Mouse (Mus musculus) MEL (cell line): ENCODE data around the gene Mapk8ip1. TPM values are rescaled to one million over a fixed set of nuclear protein-coding genes. Genes with fewer than 3 reads are reported as not detected.

Source experiments
- DNase-seq: peaks from one replicate; pipeline ENCODE4 v3.0.0; 2011; ENCODE audit warnings: low read depth, low spot score
- H3K27ac ChIP-seq: 2 replicates; pipeline ENCODE4 v1.5.1; 2012; ENCODE audit warnings: low read depth, mild to moderate bottlenecking, control low read depth, low read length, moderate library complexity; ENCODE audit not compliant: control insufficient read depth
- H3K27me3 ChIP-seq, 2 experiments: fragments of 150-350 bp in 1 of 2; sonication (generic) in 1 of 2; 2 replicates each; pipeline ENCODE4 v1.6.1; 2012; ENCODE audit warnings: low read length in 2 of 2, mild to moderate bottlenecking in 2 of 2, improper control_type of control experiment in 1 of 2, moderate library complexity in 1 of 2; ENCODE audit not compliant: insufficient read depth in 2 of 2, control insufficient read depth in 1 of 2
- H3K36me3 ChIP-seq, 2 experiments: 2 replicates each; pipeline ENCODE4 v1.6.1; 2012 to 2014; ENCODE audit warnings: low read length in 2 of 2, improper control_type of control experiment in 1 of 2, inconsistent platforms in 1 of 2, mild to moderate bottlenecking in 1 of 2; ENCODE audit not compliant: insufficient read depth in 2 of 2, control insufficient read depth in 1 of 2
- H3K4me1 ChIP-seq, 2 experiments: fragments of 150-350 bp in 1 of 2; sonication (generic) in 1 of 2; 2 replicates each; pipeline ENCODE4 v1.6.1; 2012; ENCODE audit warnings: low read length in 2 of 2, improper control_type of control experiment in 1 of 2, mild to moderate bottlenecking in 1 of 2; ENCODE audit not compliant: insufficient read depth in 2 of 2, control insufficient read depth in 1 of 2
- H3K4me3 ChIP-seq, 2 experiments: fragments of 150-350 bp in 1 of 2; sonication (generic) in 1 of 2; 2 replicates each; pipeline ENCODE4 v1.5.1; 2012; ENCODE audit warnings: low read depth in 2 of 2, low read length in 2 of 2, mild to moderate bottlenecking in 2 of 2, moderate library complexity in 2 of 2, control low read depth in 1 of 2, improper control_type of control experiment in 1 of 2; ENCODE audit not compliant: control insufficient read depth in 1 of 2, insufficient read depth in 1 of 2
- H3K79me2 ChIP-seq: 2 replicates; pipeline ENCODE4 v1.6.1; 2012; ENCODE audit warnings: mild to moderate bottlenecking, low read length, moderate library complexity; ENCODE audit not compliant: control insufficient read depth, poor library complexity, insufficient read depth
- H3K9ac ChIP-seq: 2 replicates; pipeline ENCODE4 v1.6.1; 2012; ENCODE audit warnings: low read depth, mild to moderate bottlenecking, control low read depth, low read length, moderate library complexity; ENCODE audit not compliant: control insufficient read depth, poor library complexity, severe bottlenecking
- H3K9me3 ChIP-seq: fragments of 150-350 bp; sonication (generic); replicated peaks from 2 replicates; pipeline ENCODE4 v1.6.1; 2012; ENCODE audit warnings: mild to moderate bottlenecking, low read length, improper control_type of control experiment, moderate library complexity; ENCODE audit not compliant: insufficient read depth
- CTCF ChIP-seq, 3 experiments: IDR thresholded peaks in 2 of 3; conservative IDR thresholded peaks in 1 of 3; 2 replicates each; pipeline ENCODE4 v1.5.1; 2011 to 2012; ENCODE audit warnings: low read length in 3 of 3, low read depth in 2 of 3, mild to moderate bottlenecking in 2 of 3, improper control_type of control experiment in 1 of 3, inconsistent platforms in 1 of 3, mixed read lengths in 1 of 3, moderate library complexity in 1 of 3; ENCODE audit not compliant: control insufficient read depth in 1 of 3, insufficient read depth in 1 of 3, poor library complexity in 1 of 3, severe bottlenecking in 1 of 3
- E2F4 ChIP-seq: IDR thresholded peaks from 2 replicates; pipeline ENCODE4 v1.6.1; 2011; ENCODE audit warnings: low read depth, low read length, improper control_type of control experiment, borderline replicate concordance
- GATA1 ChIP-seq: IDR thresholded peaks from 2 replicates; pipeline ENCODE4 v1.6.1; 2011; ENCODE audit warnings: low read depth, low read length, improper control_type of control experiment
- MAZ ChIP-seq: IDR thresholded peaks from 2 replicates; pipeline ENCODE4 v1.6.1; 2012; ENCODE audit warnings: low read depth, mild to moderate bottlenecking, inconsistent platforms, low read length, improper control_type of control experiment
- MXI1 ChIP-seq: IDR thresholded peaks from 2 replicates; pipeline ENCODE4 v1.6.1; 2011; ENCODE audit warnings: mild to moderate bottlenecking, low read depth, low read length, improper control_type of control experiment
- NRF1 ChIP-seq: IDR thresholded peaks from 2 replicates; pipeline ENCODE4 v1.6.1; 2014; ENCODE audit warnings: low read depth, mild to moderate bottlenecking, inconsistent platforms, low read length, improper control_type of control experiment, moderate library complexity; ENCODE audit not compliant: poor library complexity, insufficient read depth, severe bottlenecking
- POLR2A ChIP-seq, 2 experiments: IDR thresholded peaks; 2 replicates each; pipeline ENCODE4 v1.6.1; 2011 to 2012; ENCODE audit warnings: low read length in 2 of 2, mild to moderate bottlenecking in 2 of 2, control low read depth in 1 of 2, improper control_type of control experiment in 1 of 2, low read depth in 1 of 2, moderate library complexity in 1 of 2; ENCODE audit not compliant: control insufficient read depth in 1 of 2, insufficient read depth in 1 of 2, poor library complexity in 1 of 2
- POLR2AphosphoS2 ChIP-seq: IDR thresholded peaks from 2 replicates; pipeline ENCODE4 v1.6.1; 2011; ENCODE audit warnings: low read length, improper control_type of control experiment
- POLR2AphosphoS5 ChIP-seq: IDR thresholded peaks from 2 replicates; pipeline ENCODE4 v1.6.1; 2012; ENCODE audit warnings: low read depth, borderline replicate concordance, mild to moderate bottlenecking, inconsistent platforms, low read length, moderate library complexity, mixed read lengths
- RAD21 ChIP-seq: IDR thresholded peaks from 2 replicates; pipeline ENCODE4 v1.6.1; 2011; ENCODE audit warnings: mild to moderate bottlenecking, low read depth, low read length, improper control_type of control experiment
- UBTF ChIP-seq: IDR thresholded peaks from 2 replicates; pipeline ENCODE4 v1.6.1; 2012; ENCODE audit warnings: low read depth, mild to moderate bottlenecking, inconsistent platforms, low read length, improper control_type of control experiment, moderate library complexity, borderline replicate concordance; ENCODE audit not compliant: insufficient read depth
- ZMIZ1 ChIP-seq: IDR thresholded peaks from 2 replicates; pipeline ENCODE4 v1.6.1; 2012; ENCODE audit warnings: low read depth, mild to moderate bottlenecking, inconsistent platforms, low read length, improper control_type of control experiment, moderate library complexity
- ZNF384 ChIP-seq: IDR thresholded peaks from 2 replicates; pipeline ENCODE4 v1.6.1; 2012; ENCODE audit warnings: low read depth, mild to moderate bottlenecking, inconsistent platforms, low read length, improper control_type of control experiment
- polyA plus RNA-seq, 2 experiments: library from polyadenylated mRNA; stranded (reverse) in 1 of 2; unstranded in 1 of 2; fragments of >175 nt in 1 of 2; fragments of >200 nt in 1 of 2; gene quantifications; 2 replicates each; pipeline versions ENCODE4 v1.2.1 to v1.2.4; 2012; ENCODE audit warnings: low replicate concordance in 2 of 2, low read depth in 1 of 2; ENCODE audit not compliant: insufficient read length in 2 of 2, insufficient read depth in 1 of 2, missing spikeins in 1 of 2
- total RNA-seq: library from RNA; depleted of rRNA; stranded (reverse); fragments of 300-350 nt; gene quantifications from 2 replicates; pipeline ENCODE4 v1.2.3, GENCODE M21; 2012

Gene Mapk8ip1
- total and polyA plus RNA-seq, 3 experiments, result 2.5 to 3.8 TPM; not detected in 1

DNA sequence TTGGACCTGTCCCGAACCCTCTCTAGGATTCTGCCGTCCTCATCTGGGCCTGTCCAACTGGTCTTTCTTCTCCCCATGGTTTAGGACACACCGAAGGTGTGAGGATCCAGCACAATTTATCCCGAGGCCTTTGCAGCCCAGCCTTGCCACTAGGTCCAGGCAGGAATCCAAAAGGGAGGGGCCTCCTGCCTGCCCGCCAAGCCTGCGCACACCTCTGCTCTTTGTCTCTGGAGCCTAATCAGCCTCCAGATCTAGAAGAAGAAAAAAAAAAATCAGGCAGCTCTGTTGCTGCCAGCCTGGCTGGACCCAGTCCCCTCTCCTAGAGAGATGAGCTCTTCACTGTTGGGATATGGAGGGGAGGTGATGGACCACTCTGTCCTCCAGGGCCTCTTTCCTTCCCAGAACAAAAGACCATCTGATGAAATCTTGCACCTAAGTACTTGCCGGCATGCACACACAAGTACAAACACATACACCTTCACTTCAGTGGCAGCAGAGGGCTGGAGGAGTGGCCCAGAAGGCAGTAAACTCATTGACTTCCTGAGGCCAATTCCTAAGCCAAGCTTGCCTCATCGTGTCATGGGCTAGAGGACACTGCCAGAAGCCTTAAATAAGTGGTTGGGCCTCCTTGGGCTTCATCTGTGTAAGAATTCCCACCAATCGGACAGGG is 28.2 kb downstream of the Mapk8ip1 start:
- peaks cover 0 to 12% of the 10 kb centered on the region in 2 experiments; a peak in 2 of 4 replicates for H3K4me1 ChIP-seq
- no peaks in the 10 kb centered on the region for H3K9me3 ChIP-seq
- H3K27ac ChIP-seq, result no peak overlapping the region
- no peaks in the 10 kb centered on the region for H3K27me3 ChIP-seq
- no peak overlapping the region for H3K9ac ChIP-seq
- H3K4me3 ChIP-seq, result no peak overlapping the region
- H3K36me3 ChIP-seq, result no peaks in the 10 kb centered on the region
- no peak for DNase-seq
- TF ChIP-seq MXI1 (no peak), ZNF384 (peak; percentile 70), NRF1 (peak; percentile 35; the same call in 1 of the 2 replicates)
- peaks cover 5% of the 10 kb centered on the region for H3K79me2 ChIP-seq

DNA sequence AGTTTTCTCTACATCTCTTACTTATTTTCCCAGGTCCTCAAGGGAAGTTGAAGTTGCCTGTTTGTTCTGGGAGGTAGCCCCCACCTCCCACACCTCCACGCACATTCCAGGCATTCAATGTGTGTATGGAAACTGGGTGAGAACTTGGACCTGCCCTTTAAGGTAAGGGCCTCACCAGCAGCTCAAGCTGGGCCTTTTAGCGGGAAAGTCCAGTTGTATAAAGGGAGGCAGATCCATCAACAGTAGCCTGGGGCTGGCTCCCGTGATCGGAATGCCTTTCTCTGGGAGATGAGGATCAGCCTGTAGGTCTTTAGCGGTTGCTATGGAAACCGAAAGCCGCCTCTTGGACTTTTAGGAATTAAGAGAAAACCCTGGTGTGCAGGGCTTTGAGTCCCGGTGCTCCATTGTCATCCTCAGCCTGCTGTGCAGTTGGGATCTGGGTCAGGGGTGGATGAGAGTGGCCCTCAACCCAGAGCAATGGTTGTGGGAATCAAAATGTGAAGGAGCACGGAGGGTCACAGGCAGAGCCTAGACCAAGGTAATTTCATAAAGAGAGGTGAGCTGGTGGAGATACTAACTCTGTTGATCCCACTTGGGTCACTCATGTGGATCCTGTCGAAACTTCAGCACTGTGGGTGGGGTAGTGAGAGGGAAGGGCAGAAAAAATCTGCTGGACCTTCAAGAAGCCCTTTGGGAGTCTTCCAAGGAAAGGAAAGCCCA is 28.9 kb downstream of the Mapk8ip1 start:
- DNase-seq, result no peak
- Histone ChIP-seq H3K36me3 (no peaks in the 10 kb centered on the region), H3K27me3 (no peaks in the 10 kb centered on the region), H3K4me1 (peaks cover 0 to 12% of the 10 kb centered on the region in 2 experiments; a peak in 2 of 4 replicates), H3K9me3 (no peaks in the 10 kb centered on the region), H3K9ac (no peak overlapping the region), H3K79me2 (peaks cover 5% of the 10 kb centered on the region), H3K4me3 (no peak overlapping the region), H3K27ac (no peak overlapping the region)
- no peak for TF ChIP-seq POLR2A (IDR thresholded peaks at IDR 0.05; ENCODE audit: control insufficient read depth in 1 of 2, insufficient read depth in 1 of 2, low read depth in 1 of 2, low read length in 2 of 2, poor library complexity in 1 of 2)
- TF ChIP-seq MAZ, result no peak
- TF ChIP-seq POLR2AphosphoS2, result no peak
- TF ChIP-seq GATA1, result no peak
- TF ChIP-seq CTCF (IDR thresholded peaks at IDR 0.05 in 2 of 3, conservative IDR thresholded peaks at IDR 0.05 in 1 of 3; ENCODE audit: control insufficient read depth in 1 of 3, insufficient read depth in 1 of 3, low read depth in 2 of 3, low read length in 3 of 3, poor library complexity in 1 of 3, severe bottlenecking in 1 of 3), result no peak

DNA sequence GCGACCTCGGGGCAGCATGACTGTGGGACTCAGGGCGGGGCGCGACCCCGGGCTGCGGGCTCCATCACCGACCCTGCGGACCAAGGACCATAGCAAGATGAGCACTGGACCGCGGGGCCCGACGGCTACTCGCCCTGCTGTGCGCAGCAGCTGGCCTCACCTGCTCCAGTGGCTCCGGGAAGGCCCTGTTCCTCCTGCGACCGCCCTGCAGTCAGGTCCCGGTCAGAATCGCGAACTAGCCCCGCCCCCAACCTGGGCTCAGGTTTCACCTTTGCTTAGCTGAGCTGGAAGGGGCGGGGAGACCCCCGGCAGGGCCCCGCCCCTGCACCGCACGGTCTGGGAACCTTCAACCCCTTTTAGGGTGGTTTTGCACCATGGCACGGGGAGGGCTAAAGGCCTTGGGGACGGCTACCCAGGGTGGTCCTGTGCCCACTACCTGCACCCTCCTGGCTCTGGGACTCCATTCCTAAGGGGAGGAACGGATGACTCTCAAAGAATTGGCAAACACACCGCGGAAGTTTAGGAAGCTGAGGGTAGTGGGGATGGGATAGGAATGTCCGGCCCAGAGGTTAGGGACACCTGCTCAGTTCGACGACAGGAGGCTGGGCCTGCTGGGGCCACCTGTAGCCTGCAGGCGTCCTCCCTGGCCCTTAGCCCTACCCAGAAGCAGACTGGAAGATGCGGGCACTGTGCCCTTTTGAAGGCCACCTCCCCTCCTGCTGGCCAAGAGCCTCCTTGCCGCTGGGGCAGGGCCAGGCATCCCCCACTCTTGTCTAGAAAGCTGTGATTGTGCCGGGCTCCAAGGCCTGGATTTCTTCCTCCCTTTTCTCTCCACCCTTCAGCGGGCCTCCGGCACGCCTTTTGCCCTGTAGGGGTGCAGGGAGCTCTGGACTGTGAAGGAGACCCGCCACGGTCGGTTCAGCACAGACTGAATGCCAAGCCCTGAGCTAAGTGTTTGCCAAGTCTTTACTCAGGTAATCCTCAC is 29.9 kb downstream of the Mapk8ip1 start:
- Histone ChIP-seq H3K4me3 (no peak overlapping the region), H3K27ac (no peak overlapping the region), H3K36me3 (no peaks in the 10 kb centered on the region), H3K9ac (no peak overlapping the region), H3K27me3 (no peaks in the 10 kb centered on the region), H3K79me2 (peaks cover 5% of the 10 kb centered on the region), H3K4me1 (peaks cover 0 to 7% of the 10 kb centered on the region in 2 experiments; a peak in 2 of 4 replicates), H3K9me3 (no peaks in the 10 kb centered on the region)
- no peak for DNase-seq
- no peak for TF ChIP-seq E2F4
- TF ChIP-seq GATA1, result no peak
- no peak for TF ChIP-seq ZNF384
- TF ChIP-seq POLR2A (IDR thresholded peaks at IDR 0.05; ENCODE audit: control insufficient read depth in 1 of 2, insufficient read depth in 1 of 2, low read depth in 1 of 2, low read length in 2 of 2, poor library complexity in 1 of 2), result no peak
- no peak for TF ChIP-seq ZMIZ1
- no peak for TF ChIP-seq POLR2AphosphoS5
- no peak for TF ChIP-seq RAD21
- no peak for TF ChIP-seq UBTF
- TF ChIP-seq CTCF (IDR thresholded peaks at IDR 0.05 in 2 of 3, conservative IDR thresholded peaks at IDR 0.05 in 1 of 3; ENCODE audit: control insufficient read depth in 1 of 3, insufficient read depth in 1 of 3, low read depth in 2 of 3, low read length in 3 of 3, poor library complexity in 1 of 3, severe bottlenecking in 1 of 3), result no peak
